Mouse (Mus musculus) stomach, embryonic 16.5 days (tissue): ENCODE measurements around the gene Kat14. TPM values are rescaled to one million over a fixed set of nuclear protein-coding genes. Genes with fewer than 3 reads are reported as not detected.

ENCODE experiments used
- ATAC-seq: fragments of 200-750 bp; cut with Nextera tagmentation; 2 replicates; pipeline ENCODE4 v1.8.0; 2017; ENCODE audit warnings: moderate number of reproducible peaks, moderate TSS enrichment; ENCODE audit not compliant: insufficient read depth, low FRiP score
- H3K27ac ChIP-seq: fragments of 300-500 bp; sonication (generic); 2 replicates; pipeline ENCODE4 v1.5.1; 2014; ENCODE audit warnings: low read length
- H3K27me3 ChIP-seq: fragments of 300-500 bp; sonication (generic); 2 replicates; pipeline ENCODE4 v1.6.1; 2014; ENCODE audit warnings: low read length, control low read depth, mixed read lengths; ENCODE audit not compliant: control insufficient read depth, insufficient read depth
- H3K36me3 ChIP-seq: fragments of 300-500 bp; sonication (generic); 2 replicates; pipeline ENCODE4 v1.6.1; 2014; ENCODE audit warnings: low read length; ENCODE audit not compliant: control insufficient read depth, insufficient read depth
- H3K4me1 ChIP-seq: fragments of 300-500 bp; sonication (generic); 2 replicates; pipeline ENCODE4 v1.6.1; 2014; ENCODE audit warnings: low read length, control low read depth, mixed read lengths; ENCODE audit not compliant: control insufficient read depth, insufficient read depth
- H3K4me2 ChIP-seq: fragments of 300-500 bp; sonication (generic); 2 replicates; pipeline ENCODE4 v1.6.1; 2014; ENCODE audit warnings: low read depth, low read length, mixed read lengths
- H3K4me3 ChIP-seq: fragments of 300-500 bp; sonication (generic); replicated peaks from 2 replicates; pipeline ENCODE4 v1.5.1; 2014; ENCODE audit warnings: mild to moderate bottlenecking, low read length
- H3K9ac ChIP-seq: fragments of 300-500 bp; sonication (generic); 2 replicates; pipeline ENCODE4 v1.6.1; 2014; ENCODE audit warnings: low read length
- H3K9me3 ChIP-seq: fragments of 300-500 bp; sonication (generic); replicated peaks from 2 replicates; pipeline ENCODE4 v1.6.1; 2016; ENCODE audit warnings: low read length, control low read depth; ENCODE audit not compliant: control insufficient read depth
- WGBS: fragments of 180-500 bp; shearing (Covaris S2); extraction: QIAGEN DNeasy Blood & Tissue Kit; methylation state at CpG from one replicate; pipeline ENCODE4 v1.1.7; 2014; 5-methylcytosine and 5-hydroxymethylcytosine counted together
- polyA plus RNA-seq: library from polyadenylated mRNA; unstranded; fragments of >200 nt; fragmentation: Nextera tagmentation; extraction: Ambion mirVana; gene quantifications from 2 replicates; pipeline ENCODE4 v1.2.1, GENCODE M21; 2015

Gene Kat14
- polyA plus RNA-seq, result 34.6 and 36.9 TPM in 2 replicates

DNA sequence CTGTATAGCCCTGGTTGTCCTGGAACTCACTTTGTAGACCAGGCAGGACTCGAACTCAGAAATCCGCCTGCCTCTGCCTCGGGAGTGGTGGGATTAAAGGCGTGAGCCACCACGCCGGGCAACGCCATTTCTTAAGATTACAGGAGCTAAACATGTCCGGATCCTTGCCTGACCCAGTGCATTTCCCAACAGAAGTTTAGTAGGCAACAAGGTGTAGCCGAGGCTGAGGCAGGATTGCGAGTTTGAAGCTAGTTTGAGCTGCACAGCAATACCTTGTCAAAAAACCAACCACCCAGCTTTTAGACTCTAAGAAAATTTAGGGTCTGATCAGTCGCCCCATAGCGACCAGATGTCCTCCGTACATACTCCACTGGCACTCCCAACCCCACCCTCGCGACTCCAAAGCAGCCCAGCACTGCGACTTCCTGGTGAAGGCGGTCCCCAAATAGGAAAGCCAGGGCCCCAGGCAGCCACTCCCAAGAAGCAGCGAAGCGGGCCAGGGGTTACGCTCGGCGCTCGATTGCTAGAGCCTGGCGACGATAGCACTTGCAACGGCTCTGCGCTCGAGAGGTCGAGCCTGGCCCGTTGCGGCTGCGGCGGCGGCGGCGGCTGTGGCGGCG lies at the start of gene Kat14, which contains the start of gene Pet117:
Kat14 (plus strand) TSS at position 584 of the 620 bp plus-strand sequence.
Pet117 (plus strand) TSS at position 597 of the 620 bp plus-strand sequence.
- WGBS, result 5% methylated on average over 38 of the region's 38 CpGs
- Histone ChIP-seq H3K4me3 (peak within 1 kb of the TSS; percentile 68), H3K9me3 (no peaks in the 10 kb centered on the region), H3K4me2 (peak within 1 kb of the TSS; percentile 69), H3K4me1 (peaks cover 4% of the 10 kb centered on the region; the same call in 1 of the 2 replicates), H3K9ac (peak within 1 kb of the TSS; percentile 87), H3K36me3 (no peaks in the 10 kb centered on the region), H3K27me3 (no peaks in the 10 kb centered on the region), H3K27ac (peak within 1 kb of the TSS; percentile 94)
- ATAC-seq, result peak; percentile 98

DNA sequence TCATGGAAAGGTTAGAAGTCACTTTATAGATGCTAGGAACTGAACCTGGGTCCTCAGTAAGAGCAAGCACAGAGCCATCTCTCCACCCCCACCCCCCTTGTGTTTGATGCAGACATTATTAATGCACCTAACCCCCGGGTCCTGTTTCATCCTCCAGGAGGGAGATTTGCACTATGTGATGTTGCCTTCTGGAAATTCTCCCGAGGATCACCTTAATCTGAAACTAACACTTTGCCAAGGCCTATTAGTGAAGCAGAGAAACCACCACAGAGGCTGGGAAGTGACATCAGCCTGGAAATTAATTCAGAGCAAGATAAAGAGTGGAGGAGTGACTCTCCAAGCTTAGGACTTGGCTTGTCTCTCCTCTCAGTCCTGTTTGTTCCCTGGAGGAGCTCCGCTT lies 44.6 kb upstream of the Kat14 start:
- peaks cover 5% of the 10 kb centered on the region; the same call in 1 of the 2 replicates for H3K27me3 ChIP-seq
- H3K27ac ChIP-seq, result no peak overlapping the region
- H3K4me3 ChIP-seq, result no peak overlapping the region
- WGBS, result 61% methylated on average over 3 of the region's 3 CpGs
- H3K4me1 ChIP-seq, result no peaks in the 10 kb centered on the region
- no peaks in the 10 kb centered on the region for H3K36me3 ChIP-seq
- no peak overlapping the region for H3K9ac ChIP-seq
- no peak for ATAC-seq
- H3K9me3 ChIP-seq, result no peaks in the 10 kb centered on the region
- no peak overlapping the region for H3K4me2 ChIP-seq

- H3K9me3 ChIP-seq, result no peaks in the 10 kb centered on the region
- WGBS, result 4% methylated on average over 7 of the region's 10 CpGs
- peak overlapping the region; percentile 57 for H3K4me3 ChIP-seq
- H3K4me1 ChIP-seq, result peaks cover 11% of the 10 kb centered on the region; the same call in 1 of the 2 replicates
- H3K27me3 ChIP-seq, result peaks cover 28% of the 10 kb centered on the region
- ATAC-seq, result no peak
- no peak overlapping the region for H3K27ac ChIP-seq
- H3K36me3 ChIP-seq, result no peaks in the 10 kb centered on the region
- no peak overlapping the region for H3K9ac ChIP-seq
- H3K4me2 ChIP-seq, result peak overlapping the region; percentile 66
Measured at GRCm38 (mm10) chr2:144329451-144329850, 39.3 kb upstream of the Kat14 start.

DNA sequence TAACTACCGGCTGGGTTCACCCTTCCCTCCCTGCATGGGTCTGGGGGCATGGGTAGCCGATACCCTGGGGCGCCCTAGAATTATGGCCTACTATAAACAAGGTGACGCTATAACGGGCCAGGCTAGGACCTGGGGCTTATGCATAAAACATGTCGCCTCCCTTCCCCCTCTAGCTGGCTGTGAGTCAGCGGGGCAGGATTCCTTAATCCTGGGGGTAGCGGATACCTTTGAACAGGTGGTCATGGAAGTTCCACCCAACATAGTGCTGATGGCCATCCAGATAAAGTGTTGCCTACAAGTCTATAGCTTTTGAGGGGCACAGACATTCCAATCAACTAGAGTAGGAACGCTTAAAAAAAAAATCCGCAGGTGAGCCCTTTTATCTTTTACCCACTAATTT lies 38.8 kb upstream of the Kat14 start:
- Histone ChIP-seq H3K4me2 (peak overlapping the region; percentile 66), H3K9ac (no peak overlapping the region), H3K4me1 (peaks cover 11% of the 10 kb centered on the region; the same call in 1 of the 2 replicates), H3K36me3 (no peaks in the 10 kb centered on the region), H3K27me3 (peaks cover 28% of the 10 kb centered on the region), H3K27ac (no peak overlapping the region), H3K9me3 (no peaks in the 10 kb centered on the region), H3K4me3 (peak overlapping the region; percentile 57)
- ATAC-seq, result no peak
- 4% methylated on average over 10 of the region's 10 CpGs for WGBS

DNA sequence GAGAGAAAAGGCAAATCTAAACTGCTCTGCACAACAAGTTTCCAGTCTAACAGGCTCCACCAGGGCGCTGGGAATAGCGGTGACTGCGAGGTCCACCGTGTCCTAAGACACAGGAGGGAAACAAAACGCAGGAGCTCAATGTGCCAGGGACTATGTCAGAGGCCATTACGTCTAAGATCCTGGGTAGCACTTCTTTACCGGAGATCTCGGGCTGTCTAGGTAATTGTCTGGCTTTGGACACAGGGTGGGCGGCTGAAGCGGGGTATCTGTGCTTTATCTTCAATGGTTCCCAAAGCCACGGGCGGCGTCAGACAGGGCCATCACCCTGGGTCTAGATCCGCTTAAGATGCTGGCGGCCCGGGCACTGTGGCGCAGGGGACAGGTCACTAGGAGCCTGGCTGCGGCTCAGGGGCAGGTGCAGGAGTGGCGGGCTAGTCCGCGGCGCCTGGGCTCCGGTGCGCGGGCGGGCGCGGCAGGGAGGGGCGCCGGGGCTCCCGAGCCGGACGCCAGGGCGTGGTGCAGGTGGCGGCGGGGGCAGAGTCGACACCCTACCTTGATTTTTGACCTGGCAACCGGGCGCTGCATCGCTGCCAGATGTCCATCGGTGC lies 38.3 kb upstream of the Kat14 start:
- Histone ChIP-seq H3K27ac (peak overlapping the region; percentile 26), H3K36me3 (no peaks in the 10 kb centered on the region), H3K4me2 (peak overlapping the region; percentile 66), H3K4me3 (peak overlapping the region; percentile 57), H3K9me3 (no peaks in the 10 kb centered on the region), H3K4me1 (peaks cover 11% of the 10 kb centered on the region; the same call in 1 of the 2 replicates), H3K9ac (peak overlapping the region; percentile 54), H3K27me3 (peaks cover 28% of the 10 kb centered on the region)
- ATAC-seq, result peak; percentile 50; the same call in 1 of the 2 replicates
- WGBS, result 2% methylated on average over 38 of the region's 41 CpGs

DNA sequence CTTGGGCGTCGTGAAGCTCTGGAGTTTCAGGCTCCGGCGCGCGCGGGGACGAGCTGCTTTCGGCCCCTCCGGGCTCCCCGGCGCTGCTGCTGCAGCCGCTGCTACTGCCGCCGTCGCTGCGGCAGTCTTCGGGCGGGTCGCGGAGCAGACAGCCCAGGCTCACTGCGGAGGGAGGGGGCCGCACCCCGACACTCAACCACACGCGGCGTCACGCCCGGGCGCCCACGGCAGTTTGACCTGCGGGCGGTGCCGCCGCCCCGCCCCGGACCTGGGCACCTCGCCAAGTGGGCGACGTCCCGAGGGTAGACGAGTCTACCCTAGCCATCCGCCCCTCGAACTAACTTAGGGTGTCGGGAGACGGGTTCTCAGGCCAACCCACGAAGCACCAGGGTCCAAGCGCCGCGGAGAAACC lies 37.8 kb upstream of the Kat14 start:
- Histone ChIP-seq H3K9me3 (no peaks in the 10 kb centered on the region), H3K4me3 (peak overlapping the region; percentile 57), H3K27ac (peak overlapping the region; percentile 26), H3K4me1 (peaks cover 11% of the 10 kb centered on the region; the same call in 1 of the 2 replicates), H3K4me2 (peak overlapping the region; percentile 66), H3K9ac (peak overlapping the region; percentile 54), H3K36me3 (no peaks in the 10 kb centered on the region), H3K27me3 (peaks cover 28% of the 10 kb centered on the region)
- ATAC-seq, result peak; percentile 66
- WGBS, result under 1% methylated on average over 40 of the region's 50 CpGs

- ATAC-seq, result peak; percentile 71
- peak within 1 kb of the TSS; percentile 54 for H3K9ac ChIP-seq
- no peaks in the 10 kb centered on the region for H3K36me3 ChIP-seq
- peak within 1 kb of the TSS; percentile 26 for H3K27ac ChIP-seq
- H3K9me3 ChIP-seq, result no peaks in the 10 kb centered on the region
- H3K4me3 ChIP-seq, result peak within 1 kb of the TSS; percentile 57
- H3K27me3 ChIP-seq, result peaks cover 28% of the 10 kb centered on the region
- under 1% methylated on average over 62 of the region's 62 CpGs for WGBS
- peak within 1 kb of the TSS; percentile 66 for H3K4me2 ChIP-seq
- H3K4me1 ChIP-seq, result peaks cover 11% of the 10 kb centered on the region; the same call in 1 of the 2 replicates
Measured at GRCm38 (mm10) chr2:144331401-144332302, 37.1 kb upstream of the Kat14 start, which contains the start of gene Ovol2. Gene Ovol2 (minus strand): TSS chr2:144332146.

- H3K27me3 ChIP-seq, result peaks cover 28% of the 10 kb centered on the region
Measured at GRCm38 (mm10) chr2:144332486-144332885, 36.3 kb upstream of the Kat14 start.

More at GRCm38 (mm10) chr2:144332486-144332885, 36.3 kb upstream of the Kat14 start:
- Histone ChIP-seq H3K36me3 (no peaks in the 10 kb centered on the region), H3K4me2 (peak overlapping the region; percentile 66), H3K27ac (no peak overlapping the region), H3K4me3 (peak overlapping the region; percentile 57), H3K4me1 (peaks cover 11% of the 10 kb centered on the region; the same call in 1 of the 2 replicates), H3K9ac (no peak overlapping the region), H3K9me3 (no peaks in the 10 kb centered on the region)
- no peak for ATAC-seq
- WGBS, result 7% methylated on average over 9 of the region's 9 CpGs
